Mouse (Mus musculus): ENCODE measurements around the gene Zfp385a. TPM values are rescaled to one million over a fixed set of nuclear protein-coding genes. Genes with fewer than 3 reads are reported as not detected.

The Zfp385a gene
- total and polyA plus RNA-seq, 3 experiments = 1.2 to 59.9 (median 2.7) TPM

DNA sequence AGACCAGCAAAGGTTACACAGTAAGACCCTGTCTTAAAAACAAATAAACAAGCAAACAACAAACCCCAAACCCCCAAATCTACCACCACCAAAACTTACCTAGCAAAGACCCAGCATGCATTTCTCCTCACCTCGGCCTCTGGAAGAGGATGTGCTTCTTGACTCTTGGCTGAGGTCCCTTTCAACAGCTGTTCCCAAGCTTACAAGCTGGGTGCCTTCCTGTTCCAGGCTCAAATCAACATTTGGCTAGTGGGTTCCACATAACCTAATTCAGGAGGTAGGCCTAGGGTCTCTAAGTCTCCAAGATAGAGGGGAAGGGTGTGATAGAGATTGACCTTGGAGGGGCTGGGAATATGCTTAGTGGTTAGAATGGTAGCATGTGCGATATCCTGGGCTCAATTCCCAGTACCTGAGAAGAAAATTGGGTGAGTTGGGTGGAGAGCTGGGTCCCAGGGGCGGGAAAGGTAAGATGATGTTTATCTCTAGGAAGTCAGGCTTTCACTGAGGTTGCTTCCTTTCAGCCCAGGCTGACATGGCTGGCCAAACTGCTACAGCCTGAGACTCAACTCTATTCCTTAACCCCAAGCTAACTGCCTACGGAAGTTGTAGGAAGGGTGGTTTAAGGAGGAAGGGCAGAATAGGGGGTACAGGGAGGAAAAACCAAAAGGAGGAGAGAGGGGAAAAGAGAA, 35.4 kb upstream of the Zfp385a start:
- Histone ChIP-seq H3K36me3 (replicated peaks in 1 of 2; ENCODE audit: control insufficient read depth in 1 of 2, insufficient read depth in 1 of 2, low read length in 1 of 2) (no peaks in the 10 kb centered on the region), H3K9ac (ENCODE audit: insufficient read depth, low read depth) (no peak overlapping the region), H3K9me3 (replicated peaks; ENCODE audit: low read length) (no peaks in the 10 kb centered on the region), H3K27me3 (replicated peaks) (no peaks in the 10 kb centered on the region), H3K27ac (ENCODE audit: insufficient read depth, low read depth) (no peak overlapping the region), H3K4me1 (ENCODE audit: control insufficient read depth in 1 of 2, insufficient read depth in 2 of 2) (peaks cover 30 to 51% of the 10 kb centered on the region in 2 experiments), H3K79me2 (replicated peaks; ENCODE audit: control insufficient read depth, extremely low read depth, insufficient read depth, poor library complexity, severe bottlenecking) (no peaks in the 10 kb centered on the region), H3K4me3 (replicated peaks in 1 of 3; ENCODE audit: low read depth in 2 of 3, low read length in 2 of 3, poor library complexity in 1 of 3) (no peak overlapping the region), H3K4me2 (ENCODE audit: insufficient read depth, low read depth, poor library complexity, severe bottlenecking) (no peak overlapping the region)
- dilution Hi-C loops (cut with MboI; ENCODE audit: extremely low pct_ligation_motif_present, extremely low pct_unique_long_range_greater_than_20kb, low sequenced_read_pairs) (no loop called here), in situ Hi-C loops (cut with MboI; ENCODE audit: low pct_ligation_motif_present, low pct_unique_long_range_greater_than_20kb, low sequenced_read_pairs) (no loop called here)
- TF ChIP-seq PAX5 (IDR thresholded peaks at IDR 0.05; ENCODE audit: low read length) = no peak
- no peak for TF ChIP-seq TCF12 (IDR thresholded peaks at IDR 0.05; ENCODE audit: low read depth, low read length)
- no peak for TF ChIP-seq ZMIZ1 (IDR thresholded peaks at IDR 0.05; ENCODE audit: low read depth, low read length)
- TF ChIP-seq ELF1 (IDR thresholded peaks at IDR 0.05; ENCODE audit: low read depth, low read length) = no peak
- no peak for TF ChIP-seq KAT2A (IDR thresholded peaks at IDR 0.05; ENCODE audit: insufficient replicate concordance, low read length)
- no peak for TF ChIP-seq CHD1 (IDR thresholded peaks at IDR 0.05; ENCODE audit: low read depth, low read length)
- TF ChIP-seq MEF2A (IDR thresholded peaks at IDR 0.05; ENCODE audit: borderline replicate concordance, low read depth, low read length) = no peak
- TF ChIP-seq NRF1 (IDR thresholded peaks at IDR 0.05; ENCODE audit: low read depth, low read length) = no peak
- no peak for TF ChIP-seq EP300 (IDR thresholded peaks at IDR 0.05; ENCODE audit: low read length)
- TF ChIP-seq ZC3H11A (IDR thresholded peaks at IDR 0.05; ENCODE audit: low read depth, low read length) = no peak
- no peak for TF ChIP-seq USF1 (IDR thresholded peaks at IDR 0.05; ENCODE audit: low read depth, low read length)
- no peak for DNase-seq (ENCODE audit: extremely low read depth)

DNA sequence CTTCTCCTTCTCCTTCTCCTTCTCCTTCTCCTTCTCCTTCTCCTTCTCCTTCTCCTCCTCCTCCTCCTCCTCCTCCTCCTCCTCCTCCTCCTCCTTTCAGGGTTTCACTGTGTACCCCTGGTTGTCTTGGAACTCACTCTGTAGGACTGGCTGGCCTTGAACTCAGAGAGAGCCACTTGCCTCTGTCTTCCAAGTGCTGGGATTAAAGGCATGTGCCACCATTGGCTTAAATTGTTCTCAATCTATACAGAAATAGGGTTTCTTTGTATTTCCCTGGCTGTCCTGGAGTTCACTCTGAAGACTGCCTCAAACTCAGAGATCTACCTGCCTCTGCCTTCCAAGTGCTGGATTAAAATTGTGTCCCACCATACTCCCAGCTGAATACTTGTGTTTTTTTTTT, 32.6 kb upstream of the Zfp385a start:
- DNase-seq (ENCODE audit: extremely low read depth) = no peak

More for the DNA sequence above, 32.6 kb upstream of the Zfp385a start:
- dilution Hi-C loops (cut with MboI; ENCODE audit: extremely low pct_ligation_motif_present, extremely low pct_unique_long_range_greater_than_20kb, low sequenced_read_pairs) = no loop called here
- no peaks in the 10 kb centered on the region for H3K79me2 ChIP-seq (replicated peaks; ENCODE audit: control insufficient read depth, extremely low read depth, insufficient read depth, poor library complexity, severe bottlenecking)
- TF ChIP-seq USF2 (conservative IDR thresholded peaks at IDR 0.05; ENCODE audit: low read depth, low read length) (no peak), JUND (conservative IDR thresholded peaks at IDR 0.05; ENCODE audit: low read depth, low read length) (no peak), MAZ (IDR thresholded peaks at IDR 0.05; ENCODE audit: low read depth, low read length) (no peak), RAD21 (IDR thresholded peaks at IDR 0.05; ENCODE audit: low read depth, low read length) (no peak), TCF12 (IDR thresholded peaks at IDR 0.05; ENCODE audit: low read depth, low read length) (no peak), CHD1 (IDR thresholded peaks at IDR 0.05; ENCODE audit: low read depth, low read length) (no peak), ELF1 (IDR thresholded peaks at IDR 0.05; ENCODE audit: low read depth, low read length) (no peak), SMC3 (IDR thresholded peaks at IDR 0.05; ENCODE audit: low read depth, low read length) (no peak), MAFK (IDR thresholded peaks at IDR 0.05; ENCODE audit: insufficient replicate concordance, low read length) (no peak), RCOR1 (conservative IDR thresholded peaks at IDR 0.05; ENCODE audit: low read depth, low read length) (no peak), TBP (conservative IDR thresholded peaks at IDR 0.05; ENCODE audit: low read depth, low read length) (no peak), ZKSCAN1 (IDR thresholded peaks at IDR 0.05; ENCODE audit: borderline replicate concordance, low read depth, low read length) (no peak), ZC3H11A (IDR thresholded peaks at IDR 0.05; ENCODE audit: low read depth, low read length) (no peak), ETS1 (conservative IDR thresholded peaks at IDR 0.05; ENCODE audit: low read depth, low read length) (no peak), E2F4 (IDR thresholded peaks at IDR 0.05; ENCODE audit: insufficient replicate concordance, low read depth, low read length) (no peak), EP300 (IDR thresholded peaks at IDR 0.05; ENCODE audit: low read length) (no peak), POLR2A (IDR thresholded peaks at IDR 0.05; ENCODE audit: low read depth, low read length) (no peak)
- no peaks in the 10 kb centered on the region for H3K9me3 ChIP-seq (replicated peaks; ENCODE audit: low read length)
- H3K9ac ChIP-seq (ENCODE audit: insufficient read depth, low read depth) = no peak overlapping the region
- H3K27me3 ChIP-seq (replicated peaks) = no peaks in the 10 kb centered on the region
- in situ Hi-C loops (cut with MboI; ENCODE audit: low pct_ligation_motif_present, low pct_unique_long_range_greater_than_20kb, low sequenced_read_pairs) = no loop called here
- H3K4me3 ChIP-seq (replicated peaks in 1 of 3; ENCODE audit: low read depth in 2 of 3, low read length in 2 of 3, poor library complexity in 1 of 3) = no peak overlapping the region
- no peak overlapping the region for H3K4me2 ChIP-seq (ENCODE audit: insufficient read depth, low read depth, poor library complexity, severe bottlenecking)
- peaks cover 15 to 43% of the 10 kb centered on the region in 2 experiments for H3K4me1 ChIP-seq (ENCODE audit: control insufficient read depth in 1 of 2, insufficient read depth in 2 of 2)
- H3K36me3 ChIP-seq (replicated peaks in 1 of 2; ENCODE audit: control insufficient read depth in 1 of 2, insufficient read depth in 1 of 2, low read length in 1 of 2) = no peaks in the 10 kb centered on the region
- no peak overlapping the region for H3K27ac ChIP-seq (ENCODE audit: insufficient read depth, low read depth)

Data from CH12.LX (cell line).